Mouse (Mus musculus) thymus, postnatal 14 days (tissue): ENCODE results near the gene Pdzd11.
A peak's percentile ranks its signal among the peaks of the same experiment; 100 is the strongest.

ENCODE experiments used
- DNase-seq: peaks from one replicate; pipeline ENCODE4 v3.0.0; 2021

Gene Pdzd11

GRCm38 (mm10) chrX:100625802-100626793 lies at the start of gene Pdzd11:
Pdzd11 (minus strand) TSS chrX:100626568.
- peak; percentile 89 for DNase-seq

GRCm38 (mm10) chrX:100664825-100665224 lies 38.5 kb upstream of the Pdzd11 start:
- DNase-seq: no peak

DNA sequence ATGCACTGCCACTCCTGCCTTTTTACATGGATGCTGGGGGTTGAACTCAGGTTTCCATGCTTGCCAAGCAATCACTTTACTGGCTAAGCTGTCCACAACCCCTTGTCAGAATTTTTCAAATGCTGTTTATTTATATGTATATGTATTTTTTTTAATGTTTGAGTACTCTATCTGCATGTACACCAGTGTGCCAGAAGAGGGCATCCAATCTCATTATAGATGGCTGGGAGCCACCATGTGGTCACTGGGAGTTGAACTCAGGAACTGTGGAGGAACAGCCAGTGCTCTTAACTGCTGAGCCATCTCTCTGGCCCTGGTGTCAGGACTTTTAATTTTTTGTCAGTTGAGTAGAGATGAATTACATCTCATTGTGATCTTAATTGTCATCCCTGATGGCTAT lies 26.5 kb upstream of the Pdzd11 start:
- no peak for DNase-seq

DNA sequence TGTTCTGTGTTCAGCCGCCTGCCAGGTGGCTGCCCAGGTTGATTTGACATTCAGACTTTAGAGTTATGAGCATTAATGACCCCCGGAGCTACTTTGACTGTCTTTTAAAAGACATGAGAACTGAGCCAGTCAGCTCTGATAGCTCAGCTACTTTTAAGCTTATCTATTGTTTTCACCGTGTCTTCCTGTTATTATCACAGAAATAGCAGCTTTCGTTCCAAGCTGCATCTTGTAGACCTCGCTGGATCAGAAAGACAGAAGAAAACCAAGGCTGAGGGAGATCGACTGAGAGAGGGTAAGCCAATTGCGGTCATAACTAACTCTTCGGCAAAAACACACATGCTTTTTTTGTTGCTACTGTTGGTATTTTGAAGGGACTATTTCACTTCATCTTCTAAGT lies 12.1 kb upstream of the Pdzd11 start:
- no peak for DNase-seq

- DNase-seq: no peak
These were observed 2.7 kb upstream of the Pdzd11 start for GRCm38 (mm10) chrX:100629076-100629475.

- no peak for DNase-seq
These were observed 894 bp downstream of the Pdzd11 start, which contains the start of gene Kif4 for GRCm38 (mm10) chrX:100625546-100625801. Kif4 (plus strand) TSS chrX:100625737.

GRCm38 (mm10) chrX:100625146-100625545 lies 1.2 kb downstream of the Pdzd11 start:
- DNase-seq: no peak

GRCm38 (mm10) chrX:100624242-100624641 lies 2.1 kb downstream of the Pdzd11 start:
- no peak for DNase-seq

GRCm38 (mm10) chrX:100621366-100621765 lies 5.0 kb downstream of the Pdzd11 start:
- no peak for DNase-seq

DNA sequence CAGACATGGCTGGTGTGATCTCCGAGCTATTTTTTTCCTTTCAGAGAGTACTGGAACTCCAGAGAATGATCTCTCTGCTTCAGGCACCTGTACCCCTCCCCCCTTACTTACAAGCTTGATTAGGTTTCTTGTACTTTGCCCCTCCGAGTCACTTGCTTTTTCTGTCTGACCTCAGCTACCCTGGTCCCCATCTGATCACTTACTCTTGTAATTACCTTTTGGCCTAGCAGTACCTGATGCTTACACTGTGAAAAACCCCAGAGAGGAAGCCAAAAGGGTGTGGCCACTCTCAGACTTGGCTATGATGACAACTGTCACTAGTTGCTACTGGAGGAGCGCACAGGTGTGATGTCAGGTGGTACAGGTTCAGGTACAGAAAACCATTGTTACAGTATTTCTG lies 7.9 kb downstream of the Pdzd11 start:
- DNase-seq: no peak

DNA sequence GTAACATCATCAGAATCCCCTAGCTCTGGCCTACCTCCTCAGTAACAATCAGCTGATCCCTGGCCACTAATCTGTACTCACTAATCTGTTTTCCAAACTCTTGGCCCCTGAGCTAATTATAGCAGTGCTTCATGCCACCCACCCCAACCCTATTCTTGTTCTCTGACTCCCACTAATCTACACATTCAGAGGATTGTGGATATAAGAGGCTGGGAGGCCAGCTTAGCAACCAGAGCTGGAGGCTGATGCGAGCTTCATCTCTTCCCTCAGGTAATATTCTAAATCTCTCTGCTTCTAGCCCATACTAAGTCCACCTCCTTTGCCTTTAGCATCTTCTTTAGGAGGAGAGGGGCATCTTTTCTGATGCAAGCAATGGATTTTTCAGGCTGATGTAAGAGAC lies 21.1 kb downstream of the Pdzd11 start, which contains the start of gene Arr3:
Gene Arr3, plus strand, starts transcription at position 184 of the 400 bp plus-strand sequence.
- no peak for DNase-seq

- no peak for DNase-seq
These were observed 26.6 kb downstream of the Pdzd11 start for GRCm38 (mm10) chrX:100599755-100600154.

- DNase-seq: no peak
These were observed 28.9 kb downstream of the Pdzd11 start for GRCm38 (mm10) chrX:100597439-100597838.

- no peak for DNase-seq
These were observed 31.6 kb downstream of the Pdzd11 start, which contains the start of gene P2ry4 for GRCm38 (mm10) chrX:100594791-100595190. P2ry4 (minus strand) TSS chrX:100594869.
